8 mouse cellular contexts compared by ENCODE assay signal in genomic region chrX:57325861-57326461, GRCm38 (mm10). TPM values are rescaled to one million over a fixed set of nuclear protein-coding genes. Genes with fewer than 3 reads are reported as not detected.
DNase-seq lines count a peak whose midpoint lies in the region; ATAC-seq and TF ChIP-seq lines count a peak whose summit lies in the region.

No protein-coding gene starts in this region.

- DNase-seq in heart, postnatal 4 days, result peak; percentile 58
- DNase-seq in thymus, postnatal 4 days, result peak; percentile 38

- TF ChIP-seq POLR2A in bone marrow macrophage, adult 2 months (IDR thresholded peaks at IDR 0.05; ENCODE audit: borderline replicate concordance, low read depth, low read length), result no peak

- 18% methylated on average over 29 of the region's 29 CpGs for WGBS in forebrain, embryonic 12.5 days
- WGBS in limb, embryonic 12.5 days, result 17% methylated on average over 29 of the region's 29 CpGs
- 29% methylated on average over 28 of the region's 29 CpGs for WGBS in midbrain, embryonic 13.5 days

- peaks cover 17% of the 10 kb centered on the region for H3K27me3 ChIP-seq in E14TG2a.4 (ENCODE audit: insufficient read depth, low read length)
- H3K27me3 ChIP-seq in forebrain, embryonic 12.5 days, result no peaks in the 10 kb centered on the region
- peaks cover 13% of the 10 kb centered on the region; the same call in 1 of the 2 replicates for H3K27me3 ChIP-seq in limb, embryonic 12.5 days
- H3K27me3 ChIP-seq in midbrain, embryonic 13.5 days, result no peaks in the 10 kb centered on the region

- no peaks in the 10 kb centered on the region for H3K9me3 ChIP-seq in E14TG2a.4 (ENCODE audit: low read length)
- no peaks in the 10 kb centered on the region for H3K9me3 ChIP-seq in forebrain, embryonic 12.5 days
- H3K9me3 ChIP-seq in limb, embryonic 12.5 days, result no peaks in the 10 kb centered on the region
- no peaks in the 10 kb centered on the region for H3K9me3 ChIP-seq in midbrain, embryonic 13.5 days

- ATAC-seq in forebrain, embryonic 12.5 days (ENCODE audit: low FRiP score), result peak; percentile 76
- ATAC-seq in limb, embryonic 12.5 days (ENCODE audit: insufficient number of reproducible peaks, insufficient read depth, low FRiP score, low TSS enrichment, low read depth), result peak; percentile 56; the same call in 1 of the 2 replicates
- ATAC-seq in midbrain, embryonic 13.5 days, result peak; percentile 94
- no peak for ATAC-seq in inflammation-experienced regulatory T-cells, adult 6 months

- H3K27ac ChIP-seq in bone marrow macrophage, adult 2 months (ENCODE audit: insufficient read depth, low read depth, low read length), result peak overlapping the region; percentile 85
- H3K27ac ChIP-seq in forebrain, embryonic 12.5 days, result no peak overlapping the region
- no peak overlapping the region for H3K27ac ChIP-seq in limb, embryonic 12.5 days
- H3K27ac ChIP-seq in midbrain, embryonic 13.5 days, result no peak overlapping the region

- no peaks in the 10 kb centered on the region for H3K36me3 ChIP-seq in E14TG2a.4 (ENCODE audit: insufficient read depth, low read length)
- no peaks in the 10 kb centered on the region for H3K36me3 ChIP-seq in forebrain, embryonic 12.5 days (replicated peaks)
- H3K36me3 ChIP-seq in limb, embryonic 12.5 days, result no peaks in the 10 kb centered on the region
- H3K36me3 ChIP-seq in midbrain, embryonic 13.5 days, result no peaks in the 10 kb centered on the region

- no peak for TF ChIP-seq CTCF in E14TG2a.4 (conservative IDR thresholded peaks at IDR 0.05; ENCODE audit: low read length)
- no peak for TF ChIP-seq CTCF in bone marrow macrophage, adult 2 months (IDR thresholded peaks at IDR 0.05; ENCODE audit: low read depth, low read length)

- peak overlapping the region; percentile 72 for H3K4me3 ChIP-seq in E14TG2a.4 (replicated peaks; ENCODE audit: low read length)
- peak overlapping the region; percentile 65 for H3K4me3 ChIP-seq in bone marrow macrophage, adult 2 months (ENCODE audit: insufficient read depth, low read length)
- H3K4me3 ChIP-seq in forebrain, embryonic 12.5 days (replicated peaks), result peak overlapping the region; percentile 42
- peak overlapping the region; percentile 47 for H3K4me3 ChIP-seq in limb, embryonic 12.5 days (replicated peaks)
- peak overlapping the region; percentile 47 for H3K4me3 ChIP-seq in midbrain, embryonic 13.5 days (replicated peaks)

- H3K9ac ChIP-seq in forebrain, embryonic 12.5 days, result peak overlapping the region; percentile 54
- peak overlapping the region; percentile 47 for H3K9ac ChIP-seq in limb, embryonic 12.5 days (replicated peaks)
- H3K9ac ChIP-seq in midbrain, embryonic 13.5 days (replicated peaks), result peak overlapping the region; percentile 53

- no peaks in the 10 kb centered on the region; the same call in 1 of the 2 replicates for H3K4me1 ChIP-seq in E14TG2a.4 (replicated peaks; ENCODE audit: low read depth, low read length)
- peaks cover 14% of the 10 kb centered on the region for H3K4me1 ChIP-seq in bone marrow macrophage, adult 2 months (ENCODE audit: control insufficient read depth, insufficient read depth, low read length)
- no peaks in the 10 kb centered on the region for H3K4me1 ChIP-seq in forebrain, embryonic 12.5 days
- no peaks in the 10 kb centered on the region for H3K4me1 ChIP-seq in limb, embryonic 12.5 days (replicated peaks)
- no peaks in the 10 kb centered on the region for H3K4me1 ChIP-seq in midbrain, embryonic 13.5 days (replicated peaks)

- peak overlapping the region; percentile 72 for H3K4me2 ChIP-seq in forebrain, embryonic 12.5 days
- peak overlapping the region; percentile 75 for H3K4me2 ChIP-seq in limb, embryonic 12.5 days
- H3K4me2 ChIP-seq in midbrain, embryonic 13.5 days (replicated peaks), result peak overlapping the region; percentile 73

RNA-seq across cellular contexts. Expression of gene Arhgef6, which starts 12.6 kb away (rescaled TPM):
- polyA plus RNA-seq in bone marrow macrophage, adult 2 months (2012; ENCODE audit: insufficient read depth, insufficient read length, missing spikeins), result 210 and 233 TPM in 2 replicates
- 6.5 and 7.2 TPM in 2 replicates for polyA plus RNA-seq in forebrain, embryonic 12.5 days (2016; fragmentation: Nextera tagmentation; extraction: Ambion mirVana)
- 10 to 100 TPM; 78.0 to 82.2 TPM for total RNA-seq in heart, postnatal 4 days (2021)
- 5.0 and 6.1 TPM in 2 replicates for polyA plus RNA-seq in limb, embryonic 12.5 days (2016; fragmentation: Nextera tagmentation; extraction: Ambion mirVana)
- polyA plus RNA-seq in midbrain, embryonic 13.5 days (2015; fragmentation: Nextera tagmentation; extraction: Ambion mirVana), result 5.7 and 6.2 TPM in 2 replicates
- 10 to 100 TPM; 74.2 to 95.3 (median 80.3) TPM for polyA plus RNA-seq in inflammation-experienced regulatory T-cells, adult 6 months (2017; shearing (Covaris generic))
